Mouse (Mus musculus) brain, embryonic 18.5 days (tissue): ENCODE results near the gene Npff.

ENCODE experiments used
- DNase-seq: peaks from one replicate; pipeline ENCODE4 v3.0.0-alpha.2; 2012; ENCODE audit warnings: low read depth, low spot score

Npff gene

DNA sequence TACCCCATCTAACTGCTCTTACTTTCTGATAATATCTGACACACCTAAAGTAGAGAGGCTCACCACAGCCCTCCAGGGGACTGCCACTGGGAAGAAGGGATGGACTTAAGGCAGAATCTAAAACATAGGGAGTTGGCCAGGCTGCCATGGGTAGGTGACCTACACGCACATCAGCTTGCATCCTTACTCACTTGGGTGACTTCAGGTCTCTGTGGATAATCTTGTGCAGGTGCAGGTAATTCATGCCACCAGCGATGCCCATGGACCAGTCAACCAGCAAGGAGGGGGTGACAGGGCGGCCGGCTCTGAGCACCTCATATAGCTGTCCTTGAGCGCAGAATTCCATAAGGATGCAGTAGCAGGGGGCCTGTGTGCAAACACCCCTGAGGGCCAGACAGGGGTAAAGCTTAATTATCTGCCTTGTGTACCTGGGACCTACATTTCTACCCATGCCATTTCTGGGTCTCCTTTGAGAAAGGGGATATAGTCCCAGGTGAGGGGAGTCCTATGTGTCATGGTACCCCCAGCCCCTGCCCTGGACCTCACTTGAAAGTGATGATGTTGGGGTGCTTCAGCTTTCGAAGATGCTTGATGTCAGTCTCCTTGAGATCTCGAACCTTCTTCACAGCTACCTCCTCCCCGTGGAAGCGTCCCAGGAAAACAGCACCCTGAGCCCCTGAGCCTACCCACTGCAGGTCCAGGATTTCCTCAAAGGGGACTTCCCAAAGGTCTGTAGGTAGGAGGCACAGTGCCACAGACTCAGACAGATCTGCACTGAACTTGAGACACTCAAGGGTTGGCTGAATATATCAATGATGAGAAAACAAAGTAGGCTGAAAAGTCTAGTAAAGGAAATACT lies 20.6 kb downstream of the Npff start:
- DNase-seq: no peak

DNA sequence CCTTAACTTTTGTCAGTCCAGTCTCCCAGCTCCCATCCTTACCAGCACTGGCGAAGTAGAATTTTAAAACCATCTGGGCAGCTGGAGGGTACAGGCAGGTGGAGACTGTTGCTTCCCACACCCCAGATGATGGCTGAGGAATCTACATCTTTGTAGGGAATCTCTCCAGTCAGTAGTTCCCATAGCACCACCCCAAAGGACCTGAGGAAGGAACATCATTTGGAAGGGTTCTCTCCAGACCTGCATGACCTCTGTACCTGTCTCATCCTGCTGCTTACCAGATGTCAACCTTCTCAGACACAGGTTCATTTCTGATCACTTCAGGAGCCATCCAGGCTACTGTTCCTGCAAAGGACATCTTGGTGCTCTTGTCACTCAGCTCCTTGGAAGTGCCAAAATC lies 21.3 kb downstream of the Npff start, which contains the start of gene Gm10337:
Gm10337 (plus strand) TSS at position 276 of the 400 bp plus-strand sequence.
- no peak for DNase-seq

DNA sequence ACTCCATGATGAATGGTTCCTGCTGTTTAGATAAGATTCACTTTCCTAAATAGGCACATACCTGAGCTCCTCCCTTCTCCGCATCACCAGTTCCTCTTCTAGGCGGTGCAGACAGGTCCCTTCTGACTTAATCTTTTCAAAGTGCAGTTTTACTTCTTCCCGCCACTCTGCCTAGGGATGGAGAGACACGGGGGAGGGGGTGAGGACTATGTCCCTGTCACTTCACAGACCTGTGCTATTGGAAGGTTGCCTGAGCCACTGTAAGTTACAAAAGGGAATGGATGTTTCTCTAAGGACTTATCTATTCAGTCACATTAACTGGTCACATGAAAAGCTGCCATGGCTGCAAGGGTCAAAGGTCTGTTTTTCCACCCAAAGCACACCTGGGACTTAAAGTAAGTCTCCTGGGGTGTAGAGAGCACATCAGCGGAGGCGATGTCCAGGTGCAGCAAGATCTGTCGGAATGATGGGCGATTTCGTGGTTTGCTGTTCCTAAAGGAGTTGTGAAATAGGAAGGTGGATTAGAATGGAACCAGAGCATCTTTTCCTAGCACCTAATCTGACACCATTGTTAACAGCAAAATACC lies 22.4 kb downstream of the Npff start:
- no peak for DNase-seq

DNA sequence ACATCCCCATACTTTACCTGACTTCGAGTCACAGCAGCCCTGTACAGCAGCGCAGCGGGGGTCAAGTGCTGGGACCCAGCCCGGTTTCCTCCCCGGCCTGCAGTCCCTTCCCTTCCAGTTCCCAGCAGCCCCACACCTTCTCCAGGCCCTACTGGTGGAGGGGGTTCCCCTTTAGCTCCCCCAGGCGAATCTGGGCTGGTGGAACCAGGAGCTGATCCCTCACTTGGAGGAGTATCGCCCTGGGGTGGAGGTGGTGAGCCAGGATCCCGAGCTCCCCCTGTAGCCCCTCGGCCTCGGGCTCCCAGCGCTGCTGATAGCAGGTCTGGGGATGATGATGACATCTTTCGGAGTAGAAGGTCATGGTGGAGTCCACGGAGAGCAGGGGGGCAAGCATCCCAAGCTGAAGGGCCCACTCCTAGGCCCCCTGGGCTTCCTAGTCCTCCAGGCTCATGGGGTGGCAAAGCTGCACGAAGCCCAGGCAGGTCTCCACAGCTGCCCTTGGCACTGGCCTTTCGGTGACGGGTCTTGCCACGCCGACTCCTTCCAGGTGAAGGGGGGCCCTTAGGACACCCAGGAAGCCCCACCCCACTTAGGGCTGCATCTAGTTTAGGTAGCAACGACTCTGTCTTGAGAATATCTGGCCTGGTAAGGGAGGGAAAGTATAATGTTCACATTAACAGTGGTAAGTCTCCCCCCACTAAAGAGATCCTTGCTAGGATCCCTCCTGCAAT lies 23.5 kb downstream of the Npff start:
- no peak for DNase-seq

DNA sequence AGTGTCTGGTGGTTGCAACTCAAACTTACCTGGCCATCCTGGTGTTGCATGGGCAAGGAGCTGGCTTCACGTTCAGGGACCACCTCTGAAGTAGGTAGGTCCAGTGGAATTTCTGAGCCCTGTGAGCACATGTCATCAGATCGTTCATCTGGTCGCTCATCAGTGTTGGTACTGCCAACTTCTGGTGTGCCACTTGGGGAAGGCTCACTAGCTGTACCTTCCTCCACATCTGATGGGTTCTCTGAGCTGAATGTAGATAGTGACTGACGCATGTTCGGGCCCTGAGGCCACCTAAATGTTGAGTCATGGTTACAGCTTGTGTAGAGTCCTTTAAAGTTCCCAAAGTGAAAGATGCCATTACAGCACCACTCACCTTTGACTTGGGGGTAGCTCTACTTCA lies 24.3 kb downstream of the Npff start:
- DNase-seq: no peak

DNA sequence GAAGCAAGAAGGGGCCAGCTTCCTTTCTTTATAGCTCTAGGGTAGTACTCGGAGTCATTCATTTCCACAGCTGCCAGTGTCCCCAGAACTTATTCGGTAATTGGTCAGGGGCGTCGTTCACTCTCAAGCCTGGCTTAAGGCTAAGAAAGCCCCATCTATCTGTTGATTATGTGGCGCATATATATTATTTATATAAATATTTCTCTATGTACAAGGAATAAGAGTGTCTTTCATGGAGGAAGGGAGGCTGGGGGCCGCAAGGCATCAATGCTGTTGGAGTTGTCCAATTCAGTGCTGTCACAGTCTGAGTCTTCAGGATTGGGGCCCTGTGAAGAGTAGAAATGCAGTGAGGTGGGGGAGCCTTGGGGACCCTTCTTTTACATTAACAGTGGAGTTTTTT lies 24.9 kb downstream of the Npff start:
- DNase-seq: no peak

DNA sequence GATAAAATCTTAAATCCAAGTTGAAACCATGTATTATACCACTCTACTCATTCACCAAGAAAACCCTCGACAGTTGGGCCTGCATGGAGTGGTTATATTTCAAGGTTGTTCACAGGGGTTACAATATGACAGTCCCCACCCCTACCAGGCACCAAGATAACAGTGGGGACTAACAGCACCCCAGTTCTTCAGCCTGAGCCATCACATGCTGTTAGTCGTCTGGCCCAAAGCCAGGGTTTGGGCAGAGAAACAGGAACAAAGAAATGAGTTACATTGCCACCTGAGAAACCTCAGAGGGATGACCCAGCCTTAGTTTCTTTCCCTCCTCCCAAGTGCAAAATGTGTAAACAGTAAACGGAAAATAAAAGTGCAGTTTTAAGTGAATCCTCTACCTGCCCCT lies 25.4 kb downstream of the Npff start:
- DNase-seq: no peak

DNA sequence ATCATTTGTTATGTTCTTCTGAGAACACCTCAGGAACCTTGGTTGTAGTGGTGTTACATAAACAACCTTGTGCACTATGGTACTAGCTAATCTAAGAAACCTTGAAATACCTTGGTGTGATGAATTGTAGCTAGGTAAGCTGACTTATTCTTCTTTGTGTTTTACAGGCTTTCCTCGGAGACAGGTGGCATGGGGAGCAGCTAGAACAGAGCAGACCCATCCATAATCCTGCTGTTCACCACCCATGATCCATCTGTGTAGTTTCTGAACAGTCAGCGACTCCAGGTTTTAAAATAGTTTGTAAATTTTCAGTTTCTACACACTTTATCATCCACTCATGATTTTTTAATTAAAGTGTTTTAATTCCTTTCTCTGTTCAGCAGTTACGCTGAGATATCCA lies 26.4 kb downstream of the Npff start:
- no peak for DNase-seq

DNA sequence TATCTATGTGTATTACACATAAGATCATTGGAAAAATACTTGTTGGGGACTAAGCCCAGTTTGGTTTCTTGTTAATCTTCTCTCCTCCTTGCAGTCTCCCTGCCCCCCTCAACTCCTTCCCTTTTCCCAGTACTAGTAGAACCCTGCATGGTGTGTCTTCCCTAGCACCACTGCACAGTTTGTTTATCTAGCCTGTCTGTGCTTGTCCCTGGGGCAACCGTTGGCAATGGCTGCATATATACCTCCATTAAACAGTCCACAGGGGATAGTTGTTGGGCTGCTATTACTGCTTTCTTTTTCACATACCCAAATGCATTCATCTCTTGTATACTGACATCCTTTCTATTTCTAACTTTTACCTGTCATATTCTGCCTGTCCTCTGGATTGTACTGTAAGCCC lies 37.1 kb downstream of the Npff start:
- DNase-seq: no peak

DNA sequence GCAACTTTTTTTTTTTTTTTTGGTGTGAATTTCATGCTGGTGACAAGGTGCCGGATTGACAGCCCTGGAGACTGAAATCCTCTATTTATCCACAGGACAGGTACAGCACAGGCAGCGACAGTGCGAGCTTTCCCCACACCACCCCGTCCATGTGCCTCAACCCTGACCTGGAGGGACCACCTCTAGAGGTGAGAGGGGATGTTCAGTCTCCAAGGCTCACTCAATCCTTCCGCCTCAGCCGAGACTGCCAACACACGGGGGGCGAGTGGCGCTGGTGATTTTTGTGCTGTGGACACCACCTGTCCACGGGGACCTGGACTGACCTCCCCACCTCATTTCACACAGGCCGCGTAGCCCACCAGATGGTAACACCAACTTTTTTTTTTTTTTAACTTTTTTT lies 38.9 kb downstream of the Npff start:
- no peak for DNase-seq

DNA sequence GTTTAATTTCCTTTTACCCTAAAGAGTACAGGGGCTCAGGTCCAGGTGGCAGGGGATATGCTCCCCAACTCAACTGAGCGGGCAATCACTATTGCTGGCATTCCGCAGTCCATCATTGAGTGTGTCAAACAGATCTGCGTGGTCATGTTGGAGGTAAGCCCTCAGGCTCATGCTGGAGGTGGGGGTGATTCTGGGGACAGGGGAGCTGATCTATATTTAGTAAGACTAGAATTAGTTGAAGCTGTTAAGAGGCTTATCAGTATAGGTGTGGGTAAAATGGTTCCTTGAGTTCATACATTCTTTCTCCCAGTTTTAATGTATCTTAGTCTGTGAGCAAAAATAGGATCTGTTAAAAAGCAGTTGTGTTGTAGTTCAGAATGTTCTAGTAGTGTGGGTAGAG lies 41.6 kb downstream of the Npff start:
- no peak for DNase-seq

DNA sequence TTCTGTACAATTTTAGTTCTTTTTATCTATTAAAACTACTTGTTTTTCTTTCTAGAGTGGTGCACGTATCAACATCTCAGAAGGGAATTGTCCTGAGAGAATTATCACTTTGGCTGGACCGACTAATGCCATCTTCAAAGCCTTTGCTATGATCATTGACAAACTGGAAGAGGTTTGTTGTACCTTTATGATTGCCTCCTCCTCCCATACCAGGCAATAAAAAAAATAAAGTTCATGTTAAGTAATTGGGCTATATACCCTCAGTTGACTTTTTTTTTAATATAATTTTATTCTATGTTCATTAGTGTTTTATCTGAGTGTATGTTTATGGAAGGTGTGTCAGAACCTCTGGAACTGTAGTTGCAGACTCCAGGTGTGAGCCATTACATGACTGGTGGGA lies 50.2 kb downstream of the Npff start:
- no peak for DNase-seq
